Mouse (Mus musculus) hindbrain, postnatal 0 days (tissue): ENCODE data around the gene Ago1. TPM values are rescaled to one million over a fixed set of nuclear protein-coding genes. Genes with fewer than 3 reads are reported as not detected.

Experiments used
- ATAC-seq: fragments of 200-750 bp; cut with Nextera tagmentation; 2 replicates; pipeline ENCODE4 v1.8.0; 2017; ENCODE audit warnings: mild to moderate bottlenecking, moderate TSS enrichment, moderate library complexity
- DNase-seq: peaks from one replicate; pipeline ENCODE4 v3.0.0-alpha.2; 2015; ENCODE audit warnings: low spot score
- H3K27ac ChIP-seq: fragments of 300-500 bp; sonication (generic); 2 replicates; pipeline ENCODE4 v1.5.1; 2014; ENCODE audit warnings: mild to moderate bottlenecking
- H3K27me3 ChIP-seq: fragments of 300-500 bp; sonication (generic); 2 replicates; pipeline ENCODE4 v1.6.1; 2014; ENCODE audit warnings: low read length, mixed read lengths; ENCODE audit not compliant: insufficient read depth
- H3K36me3 ChIP-seq: fragments of 300-500 bp; sonication (generic); 2 replicates; pipeline ENCODE4 v1.6.1; 2014; ENCODE audit warnings: low read length, mixed read lengths; ENCODE audit not compliant: insufficient read depth
- H3K4me1 ChIP-seq: fragments of 300-500 bp; sonication (generic); 2 replicates; pipeline ENCODE4 v1.6.1; 2014; ENCODE audit warnings: antibody characterized with exemption, low read length, mixed read lengths; ENCODE audit not compliant: insufficient read depth
- H3K4me2 ChIP-seq: fragments of 300-500 bp; sonication (generic); 2 replicates; pipeline ENCODE4 v1.6.1; 2014; ENCODE audit warnings: low read depth, mild to moderate bottlenecking, low read length, moderate library complexity, mixed read lengths
- H3K4me3 ChIP-seq: fragments of 300-500 bp; sonication (generic); 2 replicates; pipeline ENCODE4 v1.5.1; 2014; ENCODE audit warnings: low read length
- H3K9ac ChIP-seq: fragments of 300-500 bp; sonication (generic); replicated peaks from 2 replicates; pipeline ENCODE4 v1.6.1; 2014; ENCODE audit warnings: mild to moderate bottlenecking, low read length, moderate library complexity, mixed read lengths
- H3K9me3 ChIP-seq: fragments of 300-500 bp; sonication (generic); 2 replicates; pipeline ENCODE4 v1.6.1; 2016; ENCODE audit warnings: low read length, mixed read lengths
- CTCF ChIP-seq: IDR thresholded peaks from 2 replicates; pipeline ENCODE4 v1.5.1; 2016; ENCODE audit warnings: antibody characterized with exemption, control low read depth, low read depth
- WGBS: fragments of 180-500 bp; shearing (Covaris S2); extraction: QIAGEN DNeasy Blood & Tissue Kit; methylation state at CpG from one replicate; pipeline ENCODE4 v1.1.7; 2014; 5-methylcytosine and 5-hydroxymethylcytosine counted together
- polyA plus RNA-seq: library from polyadenylated mRNA; unstranded; fragments of >200 nt; fragmentation: Nextera tagmentation; extraction: Ambion mirVana; gene quantifications from 2 replicates; pipeline ENCODE4 v1.2.1, GENCODE M21; 2015
- total RNA-seq: library from RNA; depleted of rRNA; stranded (reverse); fragments of >200 nt; gene quantifications from 2 replicates; pipeline ENCODE4 v1.2.3, GENCODE M21; 2014

Ago1 gene
- total and polyA plus RNA-seq, 2 experiments from 2014 or later = 6.5 to 42.2 TPM

DNA sequence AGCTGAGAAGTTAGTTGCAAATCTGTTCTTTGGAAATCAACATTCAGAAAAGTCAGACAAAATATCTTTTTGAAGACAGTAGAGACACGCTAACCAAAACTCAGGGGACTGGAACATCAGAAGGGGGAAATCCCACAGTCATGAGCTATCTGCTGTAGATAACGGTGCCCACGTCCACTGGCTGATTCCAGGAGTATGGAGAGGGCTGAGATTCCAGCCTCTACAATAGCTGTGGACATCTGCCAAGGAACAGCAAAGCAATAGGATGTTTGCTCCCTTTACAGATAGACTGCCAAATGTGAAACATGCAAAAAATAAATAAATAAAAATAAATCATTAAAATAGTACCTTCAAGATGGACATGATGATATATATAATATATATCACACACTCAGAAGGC, 23.9 kb downstream of the Ago1 start:
- Histone ChIP-seq H3K4me1 (no peaks in the 10 kb centered on the region), H3K9ac (no peak overlapping the region), H3K27me3 (no peaks in the 10 kb centered on the region), H3K9me3 (no peaks in the 10 kb centered on the region), H3K4me2 (no peak overlapping the region), H3K27ac (no peak overlapping the region), H3K36me3 (peaks cover 74% of the 10 kb centered on the region), H3K4me3 (no peak overlapping the region)
- DNase-seq = no peak
- TF ChIP-seq CTCF = no peak
- WGBS = 86% methylated on average over 3 of the region's 3 CpGs
- ATAC-seq = no peak

DNA sequence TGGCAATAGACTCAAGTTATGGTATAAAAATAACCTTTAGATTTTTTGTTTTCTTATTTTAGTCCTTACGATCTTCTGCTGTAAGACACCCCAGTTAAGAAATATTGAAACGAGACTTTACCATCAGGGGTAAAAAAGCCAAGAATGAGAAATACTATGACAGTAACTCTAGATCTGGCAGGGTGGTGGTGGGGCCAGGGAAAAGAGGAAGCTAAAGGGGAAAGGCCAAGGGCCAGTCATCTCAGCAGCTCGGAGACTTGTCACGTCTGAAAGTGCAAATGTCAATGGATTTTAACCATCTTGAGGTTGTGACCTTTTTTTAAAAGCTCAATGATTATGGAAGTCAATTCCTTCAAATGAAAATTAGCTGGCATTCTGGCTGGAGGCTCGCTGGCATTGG, 30.1 kb downstream of the Ago1 start:
- Histone ChIP-seq H3K36me3 (peaks cover 53% of the 10 kb centered on the region), H3K9me3 (no peaks in the 10 kb centered on the region), H3K4me2 (no peak overlapping the region), H3K4me1 (peaks cover 4% of the 10 kb centered on the region; the same call in 1 of the 2 replicates), H3K9ac (no peak overlapping the region), H3K27me3 (no peaks in the 10 kb centered on the region), H3K27ac (no peak overlapping the region), H3K4me3 (no peak overlapping the region)
- ATAC-seq (no peak), DNase-seq (no peak)
- no peak for TF ChIP-seq CTCF
- 76% methylated on average over 5 of the region's 5 CpGs for WGBS

DNA sequence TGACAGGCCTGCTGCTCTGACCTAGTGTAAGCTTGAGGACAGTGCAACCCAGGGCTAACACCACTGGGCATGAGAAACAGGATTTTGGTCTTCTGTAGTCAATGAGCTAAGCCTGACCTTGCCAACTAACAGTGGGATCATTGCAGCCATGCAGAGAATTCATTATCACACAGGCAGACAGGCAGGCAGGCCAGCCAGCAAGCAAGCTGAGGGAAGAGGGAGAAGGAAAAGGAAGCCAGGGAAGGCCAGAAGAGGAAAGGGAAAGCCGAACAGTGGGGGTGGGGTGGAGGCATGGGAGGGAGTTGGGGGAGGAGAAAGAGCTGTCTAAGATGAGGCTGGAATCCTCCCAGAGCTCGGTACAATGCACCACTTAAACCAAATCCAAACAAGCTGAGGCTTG, 32.1 kb downstream of the Ago1 start:
- Histone ChIP-seq H3K9ac (no peak overlapping the region), H3K27ac (peak overlapping the region; percentile 72), H3K4me1 (peaks cover 4% of the 10 kb centered on the region; the same call in 1 of the 2 replicates), H3K4me2 (no peak overlapping the region), H3K4me3 (no peak overlapping the region), H3K27me3 (no peaks in the 10 kb centered on the region), H3K9me3 (no peaks in the 10 kb centered on the region), H3K36me3 (peaks cover 33% of the 10 kb centered on the region)
- TF ChIP-seq CTCF = peak; percentile 20; the same call in 1 of the 2 replicates
- 25% methylated on average over 2 of the region's 2 CpGs for WGBS
- DNase-seq (peak; percentile 76), ATAC-seq (peak; percentile 90)

DNA sequence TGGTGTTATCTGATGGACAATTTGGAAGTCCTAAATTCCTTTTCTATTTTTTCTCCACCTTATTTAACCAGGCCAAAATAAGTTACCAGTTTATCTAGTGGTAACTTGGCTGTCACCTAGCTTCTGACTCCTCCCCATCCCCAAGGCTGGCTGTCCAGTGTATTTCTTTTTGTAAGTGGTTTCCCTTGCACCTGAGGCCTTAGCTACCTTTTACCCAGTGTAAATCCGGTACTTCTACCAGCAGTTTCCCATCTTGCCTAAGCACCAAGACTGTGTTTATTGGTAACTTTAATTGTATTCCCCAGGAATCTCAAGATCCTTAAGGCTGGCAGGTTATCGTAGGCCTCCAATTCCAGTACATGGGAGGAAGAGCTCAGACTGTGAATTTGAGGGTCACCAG, 34.3 kb downstream of the Ago1 start:
- no peak overlapping the region for H3K4me2 ChIP-seq
- H3K9ac ChIP-seq = no peak overlapping the region
- ATAC-seq = no peak
- TF ChIP-seq CTCF = no peak
- peaks cover 12% of the 10 kb centered on the region for H3K36me3 ChIP-seq
- H3K4me3 ChIP-seq = no peak overlapping the region
- peaks cover 7% of the 10 kb centered on the region; the same call in 1 of the 2 replicates for H3K4me1 ChIP-seq
- no peak overlapping the region for H3K27ac ChIP-seq
- no peak for DNase-seq
- WGBS = 92% methylated on average over 2 of the region's 2 CpGs
- no peaks in the 10 kb centered on the region for H3K9me3 ChIP-seq
- H3K27me3 ChIP-seq = no peaks in the 10 kb centered on the region

DNA sequence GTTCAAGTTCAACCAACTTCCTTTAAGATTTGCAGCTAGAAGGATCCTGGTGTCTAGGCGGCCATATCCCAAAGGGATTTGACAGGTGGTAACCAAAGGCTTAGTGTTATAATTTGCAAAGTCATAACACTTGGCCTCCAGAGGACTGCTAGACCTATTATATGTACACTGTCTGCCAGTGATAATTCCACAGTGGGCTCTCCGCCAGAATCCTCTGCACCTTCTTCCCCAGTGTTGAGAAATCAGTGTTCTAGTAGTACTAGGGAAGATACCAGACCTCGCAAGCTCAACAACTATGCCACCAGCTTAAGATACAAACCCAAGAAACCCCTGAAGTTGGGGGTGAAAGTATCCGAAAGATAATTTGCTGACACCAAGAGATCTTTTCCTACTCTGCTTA, 35.2 kb downstream of the Ago1 start:
- no peaks in the 10 kb centered on the region for H3K27me3 ChIP-seq
- no peak for ATAC-seq
- no peak overlapping the region for H3K4me2 ChIP-seq
- no peak overlapping the region for H3K4me3 ChIP-seq
- no peak for DNase-seq
- peaks cover 4% of the 10 kb centered on the region; the same call in 1 of the 2 replicates for H3K36me3 ChIP-seq
- no peak for TF ChIP-seq CTCF
- 90% methylated on average over 4 of the region's 4 CpGs for WGBS
- no peak overlapping the region for H3K9ac ChIP-seq
- H3K9me3 ChIP-seq = no peaks in the 10 kb centered on the region
- no peak overlapping the region for H3K27ac ChIP-seq
- H3K4me1 ChIP-seq = peaks cover 7% of the 10 kb centered on the region; the same call in 1 of the 2 replicates

DNA sequence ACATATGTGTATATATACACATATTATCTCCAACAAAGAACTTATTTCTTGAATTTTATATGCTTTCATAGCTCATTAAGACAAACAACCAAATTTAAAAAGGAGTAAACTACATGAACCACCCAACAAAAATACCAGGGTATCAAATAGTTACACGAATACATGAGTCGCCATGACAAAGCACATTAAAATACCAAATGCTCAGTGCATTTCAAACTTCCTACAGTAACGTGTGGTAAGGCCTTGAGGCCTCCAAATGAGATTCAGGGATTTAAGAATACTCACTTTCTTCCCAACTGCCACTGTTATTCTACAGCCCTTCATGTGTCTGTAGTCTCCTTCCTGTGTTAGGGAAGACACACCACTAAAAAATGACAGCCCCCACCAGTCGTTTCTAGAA, 36.6 kb downstream of the Ago1 start:
- H3K27ac ChIP-seq = no peak overlapping the region
- no peaks in the 10 kb centered on the region; the same call in 1 of the 2 replicates for H3K36me3 ChIP-seq
- no peaks in the 10 kb centered on the region for H3K9me3 ChIP-seq
- no peak overlapping the region for H3K4me3 ChIP-seq
- no peaks in the 10 kb centered on the region for H3K27me3 ChIP-seq
- ATAC-seq (no peak), DNase-seq (no peak)
- H3K4me2 ChIP-seq = no peak overlapping the region
- TF ChIP-seq CTCF = no peak
- 81% methylated on average over 4 of the region's 4 CpGs for WGBS
- peaks cover 11% of the 10 kb centered on the region; the same call in 1 of the 2 replicates for H3K4me1 ChIP-seq
- no peak overlapping the region for H3K9ac ChIP-seq

DNA sequence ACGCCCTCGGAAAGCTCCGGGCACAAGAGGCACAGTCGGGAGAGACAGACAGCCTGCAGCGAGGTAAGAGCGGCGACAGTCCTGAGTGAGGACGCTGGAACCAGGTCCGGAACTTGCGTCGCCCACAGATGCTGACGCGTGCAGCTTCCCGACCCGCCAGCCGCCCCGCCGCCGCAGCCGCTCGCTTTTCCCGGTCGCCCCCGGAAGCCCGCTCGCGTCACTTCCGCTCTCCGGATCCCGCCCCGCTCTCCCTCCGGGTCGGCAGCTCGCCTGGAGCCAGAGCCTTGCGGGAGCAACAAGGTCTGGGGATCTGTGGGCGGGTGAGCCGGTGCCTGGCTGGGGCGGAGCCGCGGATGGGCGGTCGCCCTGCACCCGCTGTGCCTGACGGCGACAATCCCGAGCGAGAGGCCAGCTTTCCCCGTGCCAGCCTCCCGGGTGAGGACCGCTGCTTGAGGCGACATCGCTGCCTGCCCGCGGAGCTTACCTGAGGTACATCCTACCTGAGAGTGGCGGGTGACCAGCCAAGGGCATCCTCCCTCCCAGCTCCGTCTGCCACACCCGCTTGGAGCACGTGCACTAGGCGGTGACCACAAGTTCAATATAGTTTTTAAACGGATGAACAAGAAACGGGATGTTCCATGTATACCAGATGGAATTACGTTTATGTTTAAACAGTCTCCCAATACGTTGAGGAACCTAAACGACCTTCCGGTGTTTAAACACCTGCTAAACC, 38.9 kb downstream of the Ago1 start, which contains the start of gene Ago3:
Gene Ago3, minus strand, starts transcription at position 210 of the 733 bp plus-strand sequence.
- ATAC-seq = peak; percentile 96
- no peaks in the 10 kb centered on the region for H3K27me3 ChIP-seq
- WGBS = under 1% methylated on average over 63 of the region's 65 CpGs

More for the DNA sequence above, 38.9 kb downstream of the Ago1 start, which contains the start of gene Ago3:
- Histone ChIP-seq H3K36me3 (no peaks in the 10 kb centered on the region; the same call in 1 of the 2 replicates), H3K4me2 (peak within 1 kb of the TSS; percentile 95), H3K9me3 (no peaks in the 10 kb centered on the region), H3K4me3 (peak within 1 kb of the TSS; percentile 90), H3K9ac (peak within 1 kb of the TSS; percentile 81), H3K27ac (peak within 1 kb of the TSS; percentile 89), H3K4me1 (peaks cover 7% of the 10 kb centered on the region; the same call in 1 of the 2 replicates)
- no peak for TF ChIP-seq CTCF
- peak; percentile 94 for DNase-seq
